Mouse (Mus musculus): ENCODE measurements around the gene Rad51ap1.

The Rad51ap1 gene

GRCm38 (mm10) chr6:126939487-126940171 lies at the start of gene Rad51ap1, which contains the start of gene D6Wsu163e:
Rad51ap1 (minus strand) TSS chr6:126939587.
D6Wsu163e (plus strand) TSS chr6:126939962.
- DNase-seq (ENCODE audit: low spot score): peak; percentile 57

GRCm38 (mm10) chr6:126981539-126982234 lies 42.3 kb upstream of the Rad51ap1 start:
- DNase-seq (ENCODE audit: low spot score): no peak

GRCm38 (mm10) chr6:126966241-126967026 lies 27.0 kb upstream of the Rad51ap1 start:
- no peak for DNase-seq (ENCODE audit: low spot score)

GRCm38 (mm10) chr6:126963426-126963825 lies 24.0 kb upstream of the Rad51ap1 start:
- DNase-seq (ENCODE audit: low spot score): no peak

- no peak for DNase-seq (ENCODE audit: low spot score)
Observed at GRCm38 (mm10) chr6:126962709-126963108, 23.3 kb upstream of the Rad51ap1 start.

- no peak for DNase-seq (ENCODE audit: low spot score)
Observed at GRCm38 (mm10) chr6:126961371-126962018, 22.1 kb upstream of the Rad51ap1 start.

GRCm38 (mm10) chr6:126955734-126956133 lies 16.3 kb upstream of the Rad51ap1 start:
- peak; percentile 35 for DNase-seq (ENCODE audit: low spot score)

GRCm38 (mm10) chr6:126948336-126948735 lies 8.9 kb upstream of the Rad51ap1 start:
- no peak for DNase-seq (ENCODE audit: low spot score)

GRCm38 (mm10) chr6:126940451-126940850 lies 1.1 kb upstream of the Rad51ap1 start:
- DNase-seq (ENCODE audit: low spot score): no peak

- no peak for DNase-seq (ENCODE audit: low spot score)
Observed at GRCm38 (mm10) chr6:126938853-126939486, 417 bp downstream of the Rad51ap1 start.

GRCm38 (mm10) chr6:126938047-126938446 lies 1.3 kb downstream of the Rad51ap1 start:
- no peak for DNase-seq (ENCODE audit: low spot score)

GRCm38 (mm10) chr6:126932896-126933295 lies 6.5 kb downstream of the Rad51ap1 start:
- DNase-seq (ENCODE audit: low spot score): no peak

- DNase-seq (ENCODE audit: low spot score): no peak
Observed at GRCm38 (mm10) chr6:126921111-126921881, 18.1 kb downstream of the Rad51ap1 start, which contains the start of gene Dyrk4. Dyrk4 (minus strand) TSS chr6:126921839.

- no peak for DNase-seq (ENCODE audit: low spot score)
Observed at GRCm38 (mm10) chr6:126914928-126915327, 24.5 kb downstream of the Rad51ap1 start.

GRCm38 (mm10) chr6:126910727-126911126 lies 28.7 kb downstream of the Rad51ap1 start:
- no peak for DNase-seq (ENCODE audit: low spot score)

GRCm38 (mm10) chr6:126907876-126908275 lies 31.5 kb downstream of the Rad51ap1 start:
- no peak for DNase-seq (ENCODE audit: low spot score)

GRCm38 (mm10) chr6:126907378-126907777 lies 32.0 kb downstream of the Rad51ap1 start:
- no peak for DNase-seq (ENCODE audit: low spot score)

- DNase-seq (ENCODE audit: low spot score): no peak
Observed at GRCm38 (mm10) chr6:126877118-126877517, 62.3 kb downstream of the Rad51ap1 start.
